Mouse (Mus musculus) kidney, postnatal 0 days (tissue): Measurements from ENCODE around the gene Gsdma. TPM values are rescaled to one million over a fixed set of nuclear protein-coding genes. Genes with fewer than 3 reads are reported as not detected.

ENCODE experiments used
- ATAC-seq: fragments of 200-750 bp; cut with Nextera tagmentation; replicated peaks from 2 replicates; pipeline ENCODE4 v1.8.0; 2017; ENCODE audit warnings: low read depth, moderate number of reproducible peaks, moderate TSS enrichment, moderate library complexity; ENCODE audit not compliant: low FRiP score
- DNase-seq: peaks from one replicate; pipeline ENCODE4 v3.0.0-alpha.2; 2016; ENCODE audit warnings: low spot score
- H3K27ac ChIP-seq: fragments of 300-500 bp; sonication (generic); 2 replicates; pipeline ENCODE4 v1.5.1; 2014; ENCODE audit warnings: mild to moderate bottlenecking
- H3K27me3 ChIP-seq: fragments of 300-500 bp; sonication (generic); 2 replicates; pipeline ENCODE4 v1.6.1; 2014; ENCODE audit warnings: low read length, mixed read lengths; ENCODE audit not compliant: insufficient read depth
- H3K36me3 ChIP-seq: fragments of 300-500 bp; sonication (generic); 2 replicates; pipeline ENCODE4 v1.6.1; 2014; ENCODE audit warnings: low read length, mixed read lengths; ENCODE audit not compliant: insufficient read depth
- H3K4me1 ChIP-seq: fragments of 300-500 bp; sonication (generic); replicated peaks from 2 replicates; pipeline ENCODE4 v1.6.1; 2014; ENCODE audit warnings: antibody characterized with exemption, low read length, mixed read lengths; ENCODE audit not compliant: insufficient read depth
- H3K4me2 ChIP-seq: fragments of 300-500 bp; sonication (generic); 2 replicates; pipeline ENCODE4 v1.6.1; 2014; ENCODE audit warnings: mild to moderate bottlenecking, low read length, moderate library complexity, mixed read lengths
- H3K4me3 ChIP-seq: fragments of 300-500 bp; sonication (generic); replicated peaks from 2 replicates; pipeline ENCODE4 v1.5.1; 2014; ENCODE audit warnings: low read depth, low read length
- H3K9ac ChIP-seq: fragments of 300-500 bp; sonication (generic); 2 replicates; pipeline ENCODE4 v1.6.1; 2014; ENCODE audit warnings: low read depth, low read length
- H3K9me3 ChIP-seq: fragments of 300-500 bp; sonication (generic); replicated peaks from 2 replicates; pipeline ENCODE4 v1.6.1; 2016; ENCODE audit warnings: low read length, inconsistent platforms, mixed read lengths
- CTCF ChIP-seq: IDR thresholded peaks from 2 replicates; pipeline ENCODE4 v1.5.1; 2016; ENCODE audit warnings: antibody characterized with exemption, low read depth, mild to moderate bottlenecking, moderate library complexity
- WGBS: fragments of 180-500 bp; shearing (Covaris S2); extraction: QIAGEN DNeasy Blood & Tissue Kit; methylation state at CpG from one replicate; pipeline ENCODE4 v1.1.7; 2014; 5-methylcytosine and 5-hydroxymethylcytosine counted together
- polyA plus RNA-seq: library from polyadenylated mRNA; unstranded; fragments of >200 nt; fragmentation: Nextera tagmentation; extraction: Ambion mirVana; gene quantifications from 2 replicates; pipeline ENCODE4 v1.2.1, GENCODE M21; 2015

Gsdma gene
- polyA plus RNA-seq, 1 experiment from 2014 or later, result 0.21 TPM

DNA sequence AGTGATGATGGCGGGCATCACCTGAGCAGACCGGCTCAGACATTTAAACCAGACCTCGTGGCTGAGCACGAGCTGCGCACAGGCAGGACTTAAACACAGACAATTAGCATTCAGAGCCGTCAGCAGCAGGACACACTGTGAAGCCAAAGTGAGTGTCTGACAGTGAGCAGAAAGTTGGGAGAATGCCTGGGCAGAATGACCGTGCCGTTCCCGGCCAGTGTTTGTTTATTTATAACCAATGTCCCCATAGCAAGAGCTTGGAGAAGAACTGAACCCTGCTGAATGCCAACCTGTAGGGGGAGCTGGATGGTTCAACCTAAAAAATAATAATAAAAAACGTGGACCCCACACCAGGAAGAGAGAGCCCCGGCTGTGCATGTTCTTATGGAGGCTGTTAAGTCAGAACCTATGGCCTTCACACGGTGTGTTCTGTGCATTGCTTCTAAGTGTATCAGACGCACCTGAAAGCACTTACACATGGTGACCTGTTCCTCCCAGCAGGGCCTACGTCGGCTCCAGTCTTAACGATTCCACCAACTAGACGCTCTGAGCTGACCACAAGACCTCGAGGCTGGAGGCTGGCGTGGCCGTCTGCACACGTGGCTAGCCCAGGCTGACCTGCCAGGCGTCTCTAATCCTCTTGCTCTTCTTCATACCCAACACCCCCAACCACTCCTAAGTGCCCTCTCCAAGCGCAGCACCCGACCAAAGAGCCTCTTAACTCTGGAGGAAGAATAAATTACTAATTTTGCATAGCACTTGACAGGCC lies 57.5 kb downstream of the Gsdma start:
- H3K4me3 ChIP-seq, result no peak overlapping the region
- ATAC-seq, result no peak; the same call in 1 of the 2 replicates
- H3K36me3 ChIP-seq, result 0 out of 2 replicates have a peak, but pooled peaks cover 13% of the 10 kb centered on the region
- peak; percentile 87 for DNase-seq
- H3K9me3 ChIP-seq, result no peaks in the 10 kb centered on the region
- H3K9ac ChIP-seq, result no peak overlapping the region
- H3K27ac ChIP-seq, result peak overlapping the region; percentile 59
- H3K4me2 ChIP-seq, result no peak overlapping the region
- peaks cover 9% of the 10 kb centered on the region for H3K4me1 ChIP-seq
- H3K27me3 ChIP-seq, result no peaks in the 10 kb centered on the region
- 54% methylated on average over 24 of the region's 24 CpGs for WGBS
- peak; percentile 71 for TF ChIP-seq CTCF

DNA sequence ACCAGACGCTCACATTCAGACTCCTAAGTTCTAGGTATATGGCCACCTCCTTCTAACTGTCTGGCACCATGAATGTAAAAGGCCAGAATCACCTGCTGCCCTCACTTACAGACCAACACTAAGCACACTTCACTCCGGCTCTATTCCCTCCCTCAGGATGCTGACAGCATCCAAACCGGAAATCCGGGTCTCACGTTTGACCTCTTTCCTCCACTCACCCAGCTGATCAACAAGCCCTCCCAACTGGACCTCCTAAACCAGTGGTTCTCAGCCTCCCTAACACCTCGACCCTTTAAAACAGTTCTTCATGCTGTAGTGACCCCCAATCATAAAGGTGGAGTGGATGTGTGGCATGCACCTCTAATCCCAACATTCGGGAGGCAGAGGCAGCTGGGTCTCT lies 58.9 kb downstream of the Gsdma start:
- no peak overlapping the region for H3K27ac ChIP-seq
- H3K4me1 ChIP-seq, result peaks cover 9% of the 10 kb centered on the region
- H3K36me3 ChIP-seq, result 0 out of 2 replicates have a peak, but pooled peaks cover 8% of the 10 kb centered on the region
- H3K9me3 ChIP-seq, result no peaks in the 10 kb centered on the region
- ATAC-seq (no peak), DNase-seq (no peak)
- WGBS, result 67% methylated on average over 7 of the region's 7 CpGs
- no peak for TF ChIP-seq CTCF
- no peak overlapping the region for H3K9ac ChIP-seq
- no peak overlapping the region for H3K4me3 ChIP-seq
- no peaks in the 10 kb centered on the region for H3K27me3 ChIP-seq
- H3K4me2 ChIP-seq, result no peak overlapping the region

DNA sequence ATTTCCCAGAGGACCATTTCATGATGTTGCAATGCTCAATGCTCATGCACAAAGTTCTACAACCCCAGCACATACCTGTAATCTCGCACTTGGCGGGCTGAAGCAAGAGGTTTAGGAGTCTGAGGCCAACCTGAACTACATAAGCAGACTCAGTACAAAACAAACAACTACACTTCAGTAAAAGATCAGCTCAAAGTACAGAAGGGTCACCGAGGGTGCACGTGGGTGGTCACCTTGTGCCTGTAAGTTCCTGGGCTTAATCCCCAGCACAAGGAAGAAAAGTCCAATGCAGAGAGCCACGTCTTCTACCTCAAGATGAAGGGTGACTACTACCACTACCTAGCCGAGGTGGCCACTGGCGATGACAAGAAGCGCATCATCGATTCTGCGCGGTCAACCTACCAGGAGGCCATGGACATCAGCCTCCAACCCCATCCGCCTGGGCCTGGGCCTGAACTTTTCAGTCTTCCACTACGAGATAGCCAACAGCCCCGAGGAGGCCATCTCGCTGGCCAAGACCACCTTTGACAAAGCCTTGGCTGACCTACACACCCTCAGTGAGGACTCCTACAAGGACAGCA lies 61.9 kb downstream of the Gsdma start:
- TF ChIP-seq CTCF, result no peak
- Histone ChIP-seq H3K9ac (no peak overlapping the region), H3K27ac (no peak overlapping the region), H3K4me3 (no peak overlapping the region), H3K9me3 (no peaks in the 10 kb centered on the region), H3K27me3 (no peaks in the 10 kb centered on the region), H3K4me1 (peaks cover 9% of the 10 kb centered on the region), H3K36me3 (0 out of 2 replicates have a peak, but pooled peaks cover 5% of the 10 kb centered on the region), H3K4me2 (no peak overlapping the region)
- DNase-seq (no peak), ATAC-seq (no peak)
- 91% methylated on average over 15 of the region's 15 CpGs for WGBS

Other genes starting within 250 kb of the Gsdma start
- gene Mien1, start 225.4 kb upstream of the Gsdma start, polyA plus RNA-seq, result 155 and 158 TPM in 2 replicates
- 66.9 and 73.2 TPM in 2 replicates for gene Grb7, start 218.0 kb upstream of the Gsdma start, polyA plus RNA-seq
- gene Ikzf3, start 118.3 kb upstream of the Gsdma start, polyA plus RNA-seq, result 0.26 and 0.29 TPM in 2 replicates
- 0.43 and 0.64 TPM in 2 replicates for gene Zpbp2, start 113.3 kb upstream of the Gsdma start, polyA plus RNA-seq
- gene Ormdl3, start 77.0 kb upstream of the Gsdma start, polyA plus RNA-seq, result 50.1 and 51.3 TPM in 2 replicates
- gene Lrrc3c, start 66.1 kb upstream of the Gsdma start, polyA plus RNA-seq, result not detected in 2 replicates
- gene Gm12355, start 38.7 kb upstream of the Gsdma start, polyA plus RNA-seq, result 0.92 and 1.2 TPM in 2 replicates
- not detected in 2 replicates for gene Gsdma3, start 38.0 kb upstream of the Gsdma start, polyA plus RNA-seq
- not detected in 2 replicates for gene Gsdma2, start 17.6 kb upstream of the Gsdma start, polyA plus RNA-seq
- gene Psmd3, start 18.2 kb downstream of the Gsdma start, polyA plus RNA-seq, result 234 and 259 TPM in 2 replicates
- gene Csf3, start 36.9 kb downstream of the Gsdma start, polyA plus RNA-seq, result 0.13 and 0.19 TPM in 2 replicates
- 38.3 and 41.2 TPM in 2 replicates for gene Med24, start 65.1 kb downstream of the Gsdma start, polyA plus RNA-seq
- 26.1 TPM in 2 replicates for gene Thra, start 76.3 kb downstream of the Gsdma start, polyA plus RNA-seq
- gene Nr1d1, start 111.0 kb downstream of the Gsdma start, polyA plus RNA-seq, result 3.1 and 3.5 TPM in 2 replicates
- gene Msl1, start 131.2 kb downstream of the Gsdma start, polyA plus RNA-seq, result 17.8 and 19.3 TPM in 2 replicates
- 24.6 and 25.7 TPM in 2 replicates for gene Casc3, start 140.6 kb downstream of the Gsdma start, polyA plus RNA-seq
- 0.77 and 1.0 TPM in 2 replicates for gene Rapgefl1, start 172.4 kb downstream of the Gsdma start, polyA plus RNA-seq
- 3.4 and 3.5 TPM in 2 replicates for gene Wipf2, start 199.3 kb downstream of the Gsdma start, polyA plus RNA-seq
- 12.3 and 15.5 TPM in 2 replicates for gene Cdc6, start 243.4 kb downstream of the Gsdma start, polyA plus RNA-seq